Mouse (Mus musculus) G1E (cell line): ENCODE measurements around the gene Pak4. TPM values are rescaled to one million over a fixed set of nuclear protein-coding genes. Genes with fewer than 3 reads are reported as not detected.

Source experiments
- ATAC-seq: 2 replicates; pipeline ENCODE4 v1.8.0; 2016; ENCODE audit warnings: mild to moderate bottlenecking; ENCODE audit not compliant: insufficient number of reproducible peaks, poor library complexity, low FRiP score, severe bottlenecking; ENCODE audit errors: extremely low read depth
- DNase-seq: peaks from one replicate; pipeline ENCODE4 v3.0.0; 2012; ENCODE audit warnings: low spot score
- H3K27me3 ChIP-seq: 2 replicates; pipeline ENCODE4 v1.6.1; 2012; ENCODE audit warnings: mild to moderate bottlenecking, low read length, inconsistent platforms; ENCODE audit not compliant: insufficient read depth
- H3K36me3 ChIP-seq: replicated peaks from 2 replicates; pipeline ENCODE3; 2012; ENCODE audit warnings: mild to moderate bottlenecking, inconsistent platforms
- H3K4me1 ChIP-seq: 2 replicates; pipeline ENCODE4 v1.6.1; 2012; ENCODE audit warnings: low read depth, low read length, inconsistent platforms, mixed read lengths; ENCODE audit not compliant: insufficient read depth
- H3K4me3 ChIP-seq: 2 replicates; pipeline ENCODE4 v1.5.1; 2012; ENCODE audit warnings: low read depth, mild to moderate bottlenecking, inconsistent platforms, low read length, moderate library complexity, mixed read lengths
- H3K9me3 ChIP-seq: replicated peaks from 2 replicates; pipeline ENCODE4 v1.6.1; 2012; ENCODE audit warnings: inconsistent platforms
- CTCF ChIP-seq: IDR thresholded peaks from 2 replicates; pipeline ENCODE4 v1.5.1; 2012; ENCODE audit warnings: low read depth, low read length, inconsistent platforms, mixed read lengths
- GATA1 ChIP-seq: IDR thresholded peaks from 2 replicates; pipeline ENCODE4 v1.6.1; 2012; ENCODE audit warnings: borderline replicate concordance, low read length, inconsistent platforms, mixed read lengths
- GATA2 ChIP-seq: IDR thresholded peaks from 2 replicates; pipeline ENCODE4 v1.6.1; 2012; ENCODE audit warnings: low read depth, low read length, inconsistent platforms, borderline replicate concordance
- POLR2AphosphoS5 ChIP-seq: IDR thresholded peaks from 2 replicates; pipeline ENCODE4 v1.6.1; 2012; ENCODE audit warnings: low read depth, low read length, inconsistent platforms; ENCODE audit not compliant: insufficient replicate concordance
- TAL1 ChIP-seq: conservative IDR thresholded peaks from 2 replicates; pipeline ENCODE4 v1.6.1; 2012; ENCODE audit warnings: low read depth, low read length, inconsistent platforms, mixed read lengths
- polyA plus RNA-seq: library from polyadenylated mRNA; stranded (reverse); fragments of >175 nt; gene quantifications from 2 replicates; pipeline ENCODE4 v1.2.3, GENCODE M21; 2012
- total RNA-seq, 2 experiments: library from RNA; stranded (forward) in 1 of 2; stranded (reverse) in 1 of 2; fragments of 200-1000 nt in 1 of 2; fragments of >200 nt in 1 of 2; fragmentation: Nextera tagmentation in 1 of 2; gene quantifications; 2 replicates each; pipeline ENCODE4 v1.2.3; 2014 to 2017

Pak4 gene
- total and polyA plus RNA-seq, 3 experiments, result 5.6 to 72.6 (median 16.0) TPM

GRCm38 (mm10) chr7:28601668-28602067 is 3.7 kb upstream of the Pak4 start:
- ATAC-seq (no peak), DNase-seq (no peak)
- no peak overlapping the region for H3K4me3 ChIP-seq
- no peaks in the 10 kb centered on the region for H3K9me3 ChIP-seq
- peaks cover 3% of the 10 kb centered on the region; the same call in 1 of the 2 replicates for H3K27me3 ChIP-seq
- H3K36me3 ChIP-seq, result no peaks in the 10 kb centered on the region
- TF ChIP-seq CTCF (peak; percentile 59), POLR2AphosphoS5 (no peak)
- H3K4me1 ChIP-seq, result peaks cover 15% of the 10 kb centered on the region

GRCm38 (mm10) chr7:28601029-28601428 is 3.0 kb upstream of the Pak4 start:
- TF ChIP-seq GATA2 (no peak), CTCF (peak; percentile 60), POLR2AphosphoS5 (no peak), GATA1 (no peak), TAL1 (no peak)
- H3K4me3 ChIP-seq, result no peak overlapping the region
- peaks cover 21% of the 10 kb centered on the region for H3K4me1 ChIP-seq
- peaks cover 3% of the 10 kb centered on the region; the same call in 1 of the 2 replicates for H3K27me3 ChIP-seq
- DNase-seq, result no peak
- no peaks in the 10 kb centered on the region for H3K9me3 ChIP-seq
- peaks cover 6% of the 10 kb centered on the region for H3K36me3 ChIP-seq
- no peak for ATAC-seq

GRCm38 (mm10) chr7:28598951-28599350 is 966 bp upstream of the Pak4 start:
- H3K4me1 ChIP-seq, result peaks cover 42% of the 10 kb centered on the region

GRCm38 (mm10) chr7:28597277-28597570 is 761 bp downstream of the Pak4 start:
- Histone ChIP-seq H3K9me3 (no peaks in the 10 kb centered on the region), H3K36me3 (peaks cover 44% of the 10 kb centered on the region), H3K4me1 (peaks cover 58% of the 10 kb centered on the region), H3K4me3 (peak overlapping the region; percentile 76), H3K27me3 (no peaks in the 10 kb centered on the region)
- TF ChIP-seq GATA2, result no peak
- TF ChIP-seq TAL1, result no peak
- TF ChIP-seq GATA1, result no peak
- TF ChIP-seq POLR2AphosphoS5, result no peak
- no peak for TF ChIP-seq CTCF
- no peak for ATAC-seq
- DNase-seq, result no peak

More at GRCm38 (mm10) chr7:28598951-28599350, 966 bp upstream of the Pak4 start:
- H3K9me3 ChIP-seq, result no peaks in the 10 kb centered on the region
- no peaks in the 10 kb centered on the region for H3K27me3 ChIP-seq
- H3K36me3 ChIP-seq, result peaks cover 27% of the 10 kb centered on the region
- DNase-seq, result no peak
- TF ChIP-seq POLR2AphosphoS5 (no peak), GATA2 (no peak), GATA1 (no peak), TAL1 (no peak), CTCF (no peak)
- no peak overlapping the region for H3K4me3 ChIP-seq
- ATAC-seq, result no peak

- peaks cover 64% of the 10 kb centered on the region for H3K4me1 ChIP-seq
- no peak for TF ChIP-seq TAL1
- no peak for TF ChIP-seq GATA1
- TF ChIP-seq GATA2, result no peak
- H3K36me3 ChIP-seq, result peaks cover 50% of the 10 kb centered on the region
- DNase-seq (peak; percentile 73), ATAC-seq (peak; percentile 71)
- no peaks in the 10 kb centered on the region for H3K9me3 ChIP-seq
- H3K27me3 ChIP-seq, result no peaks in the 10 kb centered on the region
- peak overlapping the region; percentile 76 for H3K4me3 ChIP-seq
Observed at GRCm38 (mm10) chr7:28596436-28597276, 1.3 kb downstream of the Pak4 start.

- H3K9me3 ChIP-seq, result no peaks in the 10 kb centered on the region
- ATAC-seq, result no peak
- peak overlapping the region; percentile 76; the same call in 1 of the 2 replicates for H3K4me3 ChIP-seq
- DNase-seq, result no peak
- no peaks in the 10 kb centered on the region for H3K27me3 ChIP-seq
- TF ChIP-seq GATA2, result no peak
- TF ChIP-seq CTCF, result no peak
- TF ChIP-seq TAL1, result no peak
- no peak for TF ChIP-seq POLR2AphosphoS5
- no peak for TF ChIP-seq GATA1
- peaks cover 67% of the 10 kb centered on the region for H3K4me1 ChIP-seq
- peaks cover 58% of the 10 kb centered on the region for H3K36me3 ChIP-seq
Observed at GRCm38 (mm10) chr7:28595751-28596435, 2.1 kb downstream of the Pak4 start.
